8 mouse cellular contexts compared by ENCODE assay signal in the genomic region with DNA sequence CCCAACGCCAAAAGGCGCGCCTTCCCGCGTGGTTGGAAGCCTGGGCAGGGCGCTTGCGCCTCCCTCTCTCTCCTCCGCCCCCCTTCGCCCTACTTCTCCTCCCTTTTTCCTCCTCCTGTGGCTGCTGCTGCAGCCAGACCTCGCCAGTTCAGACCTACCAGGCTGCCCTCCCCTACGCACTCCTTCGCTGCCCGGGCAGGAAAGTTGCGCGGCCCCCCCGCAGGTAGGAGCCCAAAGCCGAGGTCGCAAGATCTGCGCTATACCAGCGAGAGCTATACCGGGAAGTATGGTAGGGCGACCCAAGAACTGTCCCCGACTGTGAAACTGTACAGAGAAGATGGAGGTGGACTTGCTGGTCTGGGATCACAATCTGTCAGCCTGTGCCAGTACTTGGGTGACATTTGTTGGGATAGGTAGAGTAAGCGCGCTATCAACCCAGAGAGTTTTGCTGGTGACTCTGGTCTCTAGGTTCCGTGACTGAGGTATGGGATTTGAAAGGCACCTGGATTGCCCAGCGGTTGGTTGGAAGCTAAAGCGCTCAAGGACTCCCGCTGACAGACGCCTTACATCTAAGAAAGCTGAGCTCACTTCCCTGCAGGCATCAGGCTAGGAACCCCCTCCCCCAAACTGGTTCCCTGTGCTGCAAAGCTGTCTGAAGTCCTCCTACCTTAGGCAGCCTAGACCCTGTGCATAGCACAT. TPM values are rescaled to one million over a fixed set of nuclear protein-coding genes. Genes with fewer than 3 reads are reported as not detected.
DNase-seq lines count a peak whose midpoint lies in the region; ATAC-seq lines count a peak whose summit lies in the region.

A gene (plus strand): TSS at position 103 of the 699 bp plus-strand sequence.

- H3K27me3 ChIP-seq in intestine, embryonic 14.5 days (replicated peaks; ENCODE audit: control insufficient read depth, insufficient read depth, low read length): peaks cover 22% of the 10 kb centered on the region; the same call in 1 of the 2 replicates
- H3K27me3 ChIP-seq in stomach, embryonic 14.5 days (ENCODE audit: control insufficient read depth, insufficient read depth, low read length): no peaks in the 10 kb centered on the region; the same call in 1 of the 2 replicates

- H3K36me3 ChIP-seq in intestine, embryonic 14.5 days (ENCODE audit: control insufficient read depth, insufficient read depth, low read length): no peaks in the 10 kb centered on the region
- no peaks in the 10 kb centered on the region for H3K36me3 ChIP-seq in stomach, embryonic 14.5 days (ENCODE audit: control insufficient read depth, insufficient read depth, low read length)

- H3K4me3 ChIP-seq in brown adipose tissue, adult 24 weeks (ENCODE audit: insufficient read depth, low read depth, low read length): peak within 1 kb of the TSS; percentile 81
- H3K4me3 ChIP-seq in intestine, embryonic 14.5 days (ENCODE audit: low read depth, low read length): peak within 1 kb of the TSS; percentile 48
- peak within 1 kb of the TSS; percentile 46 for H3K4me3 ChIP-seq in stomach, embryonic 14.5 days (ENCODE audit: low read depth, low read length)

- H3K27ac ChIP-seq in brown adipose tissue, adult 24 weeks (replicated peaks; ENCODE audit: low read depth, low read length): peak within 1 kb of the TSS; percentile 21; the same call in 1 of the 2 replicates
- H3K27ac ChIP-seq in intestine, embryonic 14.5 days (ENCODE audit: low read depth): no peak within 1 kb of the TSS
- no peak within 1 kb of the TSS for H3K27ac ChIP-seq in stomach, embryonic 14.5 days (ENCODE audit: low read length)

- DNase-seq in Muller cell, postnatal 12 days (ENCODE audit: inconsistent ontology term): peak; percentile 75
- no peak for DNase-seq in gonadal fat pad, adult 2 months (ENCODE audit: low read depth)
- DNase-seq in intestine, embryonic 14.5 days (ENCODE audit: low spot score): peak; percentile 67
- DNase-seq in left cerebral cortex, postnatal 36 days (ENCODE audit: low spot score in 2 of 2): peak; percentile 20 to 35
- DNase-seq in mesoderm, embryonic 11.5 days (ENCODE audit: low read depth, low spot score): peak; percentile 30
- DNase-seq in cerebellum, adult 18-20 months: no peak

- peak within 1 kb of the TSS; percentile 87 for H3K4me2 ChIP-seq in intestine, embryonic 14.5 days (ENCODE audit: low read length)
- peak within 1 kb of the TSS; percentile 83 for H3K4me2 ChIP-seq in stomach, embryonic 14.5 days (replicated peaks; ENCODE audit: low read depth, low read length)

- intact Hi-C loops in left cerebral cortex, postnatal 36 days (cut with DNase I): no loop called here

- under 1% methylated on average over 30 of the region's 30 CpGs for WGBS in intestine, embryonic 14.5 days
- under 1% methylated on average over 30 of the region's 30 CpGs for WGBS in stomach, embryonic 14.5 days

- peak; percentile 90 for ATAC-seq in intestine, embryonic 14.5 days (replicated peaks; ENCODE audit: low FRiP score, low TSS enrichment, low read depth)
- peak; percentile 74; the same call in 1 of the 2 replicates for ATAC-seq in stomach, embryonic 14.5 days (ENCODE audit: insufficient number of reproducible peaks, insufficient read depth, low FRiP score, low read depth)

- H3K9ac ChIP-seq in intestine, embryonic 14.5 days (ENCODE audit: low read length): peak within 1 kb of the TSS; percentile 39; the same call in 1 of the 2 replicates
- H3K9ac ChIP-seq in stomach, embryonic 14.5 days (replicated peaks; ENCODE audit: low read depth, low read length): peak within 1 kb of the TSS; percentile 29; the same call in 1 of the 2 replicates

- no peaks in the 10 kb centered on the region for H3K9me3 ChIP-seq in intestine, embryonic 14.5 days (ENCODE audit: control insufficient read depth, low read length)
- no peaks in the 10 kb centered on the region for H3K9me3 ChIP-seq in stomach, embryonic 14.5 days (ENCODE audit: control insufficient read depth, low read depth, low read length)

- H3K4me1 ChIP-seq in brown adipose tissue, adult 24 weeks (ENCODE audit: control insufficient read depth, insufficient read depth, insufficient read length, low read length): peaks cover 2% of the 10 kb centered on the region; the same call in 1 of the 2 replicates
- H3K4me1 ChIP-seq in intestine, embryonic 14.5 days (replicated peaks; ENCODE audit: control insufficient read depth, insufficient read depth, low read length): peaks cover 5% of the 10 kb centered on the region; the same call in 1 of the 2 replicates
- no peaks in the 10 kb centered on the region for H3K4me1 ChIP-seq in stomach, embryonic 14.5 days (ENCODE audit: control insufficient read depth, insufficient read depth, low read length)

RNA-seq across cellular contexts. Expression of the gene that starts here (rescaled TPM):
- polyA plus RNA-seq in brown adipose tissue, adult 24 weeks (2012; ENCODE audit: insufficient read depth, insufficient read length, missing spikeins): 42.0 and 48.6 TPM in 2 replicates
- polyA plus RNA-seq in gonadal fat pad, adult 2 months (2012; rRNA removed): 93.8 and 97.5 TPM in 2 replicates
- polyA plus RNA-seq in intestine, embryonic 14.5 days (2014; fragmentation: Nextera tagmentation; extraction: Ambion mirVana): 18.4 and 19.0 TPM in 2 replicates
- total RNA-seq in left cerebral cortex, postnatal 36 days (2021): 1 to 10 TPM; 7.8 to 8.6 TPM
- polyA plus RNA-seq in stomach, embryonic 14.5 days (2014; fragmentation: Nextera tagmentation; extraction: Ambion mirVana): 12.1 and 13.3 TPM in 2 replicates

Comparison
In these comparisons a context has a peak if more than half of its experiments do, and no peak if none do; other contexts are left out.
1. DNase-seq: peak in Muller cell, postnatal 12 days (single experiment), intestine, embryonic 14.5 days (single experiment), left cerebral cortex, postnatal 36 days (2 of 2) and mesoderm, embryonic 11.5 days (single experiment); none in gonadal fat pad, adult 2 months (single experiment) and cerebellum, adult 18-20 months (0 of 2).
2. Peak in every context shown above with its lines, with median percentiles within 50 percentile points of each other: H3K4me3 ChIP-seq.